Mouse (Mus musculus) heart, embryonic 15.5 days (tissue): ENCODE results near the gene Ahsa1. TPM values are rescaled to one million over a fixed set of nuclear protein-coding genes. Genes with fewer than 3 reads are reported as not detected.
"Not testable (repeated sequence)": the region's sequence is repeated elsewhere in the genome, so short reads cannot be mapped to it uniquely, and the experiment has no call there.

Source experiments
- ATAC-seq: fragments of 200-750 bp; cut with Nextera tagmentation; replicated peaks from 2 replicates; pipeline ENCODE4 v1.8.0; 2017; ENCODE audit warnings: low read depth, moderate TSS enrichment; ENCODE audit not compliant: insufficient number of reproducible peaks, insufficient read depth, low FRiP score
- H3K27ac ChIP-seq: fragments of 300-500 bp; sonication (generic); 2 replicates; pipeline ENCODE4 v1.5.1; 2015; ENCODE audit warnings: mild to moderate bottlenecking, inconsistent platforms
- H3K27me3 ChIP-seq: fragments of 300-500 bp; sonication (generic); 2 replicates; pipeline ENCODE4 v1.6.1; 2015; ENCODE audit warnings: inconsistent platforms
- H3K36me3 ChIP-seq: fragments of 300-500 bp; sonication (generic); 2 replicates; pipeline ENCODE4 v1.6.1; 2015; ENCODE audit warnings: mild to moderate bottlenecking, inconsistent platforms
- H3K4me1 ChIP-seq: fragments of 300-500 bp; sonication (generic); replicated peaks from 2 replicates; pipeline ENCODE4 v1.6.1; 2015; ENCODE audit warnings: inconsistent platforms
- H3K4me2 ChIP-seq: fragments of 300-500 bp; sonication (generic); 2 replicates; pipeline ENCODE4 v1.6.1; 2015; ENCODE audit warnings: inconsistent platforms, mild to moderate bottlenecking, moderate library complexity
- H3K4me3 ChIP-seq: fragments of 300-500 bp; sonication (generic); 2 replicates; pipeline ENCODE4 v1.5.1; 2015; ENCODE audit warnings: mild to moderate bottlenecking, inconsistent platforms
- H3K9ac ChIP-seq: fragments of 300-500 bp; sonication (generic); 2 replicates; pipeline ENCODE4 v1.6.1; 2015; ENCODE audit warnings: mild to moderate bottlenecking, inconsistent platforms
- H3K9me3 ChIP-seq: fragments of 300-500 bp; sonication (generic); replicated peaks from 2 replicates; pipeline ENCODE4 v1.6.1; 2016; ENCODE audit warnings: inconsistent platforms
- WGBS: fragments of 180-500 bp; shearing (Covaris S2); methylation state at CpG from one replicate; pipeline ENCODE4 v1.1.7; 2015; ENCODE audit warnings: mixed read lengths; 5-methylcytosine and 5-hydroxymethylcytosine counted together
- polyA plus RNA-seq: library from polyadenylated mRNA; unstranded; fragments of >200 nt; fragmentation: Nextera tagmentation; extraction: Ambion mirVana; gene quantifications from 2 replicates; pipeline ENCODE4 v1.2.1, GENCODE M21; 2015

Ahsa1 gene
- polyA plus RNA-seq, 1 experiment from 2014 or later = 175 TPM

GRCm38 (mm10) chr12:87256629-87257028, 9.7 kb upstream of the Ahsa1 start:
- H3K4me2 ChIP-seq = no peak overlapping the region
- H3K9ac ChIP-seq = no peak overlapping the region
- H3K4me3 ChIP-seq = no peak overlapping the region
- peaks cover 79% of the 10 kb centered on the region for H3K36me3 ChIP-seq
- 92% methylated on average over 5 of the region's 5 CpGs for WGBS
- no peak for ATAC-seq
- no peak overlapping the region for H3K27ac ChIP-seq
- no peaks in the 10 kb centered on the region for H3K27me3 ChIP-seq
- no peaks in the 10 kb centered on the region for H3K9me3 ChIP-seq
- H3K4me1 ChIP-seq = no peaks in the 10 kb centered on the region

DNA sequence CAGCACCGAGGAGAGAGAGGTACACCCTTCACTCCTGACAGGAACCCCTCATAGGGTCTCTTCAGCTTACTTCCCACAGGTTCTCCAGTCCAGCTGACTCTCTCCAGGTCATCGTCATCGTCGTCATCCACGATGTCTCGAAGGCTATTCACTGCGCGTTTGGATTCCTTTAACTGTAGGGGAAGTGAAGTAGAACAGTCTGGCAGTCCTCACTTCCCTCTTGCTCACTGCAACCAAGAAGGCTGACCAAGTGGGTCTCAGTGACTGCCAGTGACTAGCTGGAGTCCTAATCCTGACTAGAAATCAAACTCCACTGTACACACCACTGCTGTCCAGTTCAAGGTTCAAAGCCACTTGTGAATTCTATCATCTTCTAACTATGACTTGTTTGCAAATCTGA, 5.7 kb upstream of the Ahsa1 start:
- Histone ChIP-seq H3K4me3 (no peak overlapping the region), H3K9me3 (no peaks in the 10 kb centered on the region), H3K36me3 (peaks cover 61% of the 10 kb centered on the region), H3K27ac (no peak overlapping the region), H3K9ac (no peak overlapping the region), H3K27me3 (no peaks in the 10 kb centered on the region), H3K4me1 (0 out of 2 replicates have a peak, but pooled peaks cover 2% of the 10 kb centered on the region), H3K4me2 (no peak overlapping the region)
- 94% methylated on average over 8 of the region's 8 CpGs for WGBS
- ATAC-seq = no peak

DNA sequence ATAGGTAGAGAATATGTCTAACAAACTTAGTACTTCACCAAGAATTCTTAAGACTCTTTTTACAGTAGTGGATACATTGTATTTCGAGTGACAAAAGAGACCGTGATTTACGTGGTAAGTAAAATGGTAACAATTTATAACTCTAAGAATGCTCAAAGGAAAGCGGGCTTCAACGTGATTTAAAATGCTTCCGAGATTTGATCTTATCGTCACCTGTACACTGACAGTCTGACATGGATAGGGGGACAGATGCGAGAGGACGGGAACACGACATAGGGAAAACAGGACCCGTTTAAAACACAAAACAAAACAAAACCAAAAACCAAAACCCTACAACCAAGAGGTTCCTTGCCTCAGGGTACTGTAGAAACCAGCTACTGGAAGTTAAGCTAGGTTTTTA, 835 bp upstream of the Ahsa1 start:
- Histone ChIP-seq H3K9me3 (no peaks in the 10 kb centered on the region), H3K9ac (peak overlapping the region; percentile 75), H3K27ac (peak overlapping the region; percentile 95), H3K27me3 (no peaks in the 10 kb centered on the region), H3K4me2 (peak overlapping the region; percentile 76), H3K4me3 (peak overlapping the region; percentile 78), H3K4me1 (peaks cover 9% of the 10 kb centered on the region), H3K36me3 (peaks cover 42% of the 10 kb centered on the region)
- ATAC-seq = no peak
- WGBS = 13% methylated on average over 11 of the region's 11 CpGs

DNA sequence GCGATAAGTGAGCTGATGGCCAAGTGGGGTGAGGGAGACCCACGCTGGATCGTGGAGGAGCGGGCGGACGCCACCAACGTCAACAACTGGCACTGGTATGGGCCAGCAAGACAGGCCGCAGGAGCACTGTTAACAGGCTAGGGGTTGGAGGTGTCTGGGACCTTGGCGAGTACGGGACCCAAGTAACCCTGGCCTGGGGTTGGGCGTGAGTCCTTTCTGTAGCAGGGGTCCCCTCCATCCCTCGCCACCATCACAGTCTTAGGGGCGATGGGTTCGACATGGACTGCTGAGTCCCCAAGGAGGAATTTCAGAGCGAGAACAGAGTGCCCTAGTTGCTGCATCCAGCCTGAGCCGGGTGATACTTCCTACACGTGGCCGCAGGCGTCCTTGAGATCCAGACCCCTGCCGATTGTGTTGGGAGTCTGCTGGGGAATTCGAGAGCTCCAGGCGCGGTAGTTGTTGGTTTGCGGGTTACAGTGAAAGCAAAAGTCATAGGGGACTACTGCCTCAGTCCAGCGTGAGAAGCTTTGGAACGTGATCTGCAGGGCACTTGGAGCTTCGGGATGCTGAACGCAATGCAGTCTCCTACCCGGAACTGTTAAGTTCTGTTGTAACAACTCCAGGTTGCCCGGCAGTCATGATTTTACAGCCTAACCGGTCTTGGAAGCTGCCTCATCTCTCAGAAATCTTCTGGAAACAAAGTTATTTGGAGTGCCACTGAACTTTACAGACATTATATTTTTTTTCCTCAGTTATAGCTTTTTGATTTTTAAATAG, 736 bp downstream of the Ahsa1 start:
- H3K4me3 ChIP-seq = peak overlapping the region; percentile 78
- peaks cover 9% of the 10 kb centered on the region for H3K4me1 ChIP-seq
- H3K9me3 ChIP-seq = no peaks in the 10 kb centered on the region
- peak; percentile 58 for ATAC-seq
- peak overlapping the region; percentile 95 for H3K27ac ChIP-seq
- peak overlapping the region; percentile 74 for H3K4me2 ChIP-seq
- H3K36me3 ChIP-seq = peaks cover 45% of the 10 kb centered on the region
- no peaks in the 10 kb centered on the region for H3K27me3 ChIP-seq
- peak overlapping the region; percentile 89 for H3K9ac ChIP-seq
- WGBS = under 1% methylated on average over 31 of the region's 31 CpGs

GRCm38 (mm10) chr12:87267682-87268081, 1.4 kb downstream of the Ahsa1 start:
- 20% methylated on average over 4 of the region's 4 CpGs for WGBS
- H3K4me1 ChIP-seq = peaks cover 9% of the 10 kb centered on the region

DNA sequence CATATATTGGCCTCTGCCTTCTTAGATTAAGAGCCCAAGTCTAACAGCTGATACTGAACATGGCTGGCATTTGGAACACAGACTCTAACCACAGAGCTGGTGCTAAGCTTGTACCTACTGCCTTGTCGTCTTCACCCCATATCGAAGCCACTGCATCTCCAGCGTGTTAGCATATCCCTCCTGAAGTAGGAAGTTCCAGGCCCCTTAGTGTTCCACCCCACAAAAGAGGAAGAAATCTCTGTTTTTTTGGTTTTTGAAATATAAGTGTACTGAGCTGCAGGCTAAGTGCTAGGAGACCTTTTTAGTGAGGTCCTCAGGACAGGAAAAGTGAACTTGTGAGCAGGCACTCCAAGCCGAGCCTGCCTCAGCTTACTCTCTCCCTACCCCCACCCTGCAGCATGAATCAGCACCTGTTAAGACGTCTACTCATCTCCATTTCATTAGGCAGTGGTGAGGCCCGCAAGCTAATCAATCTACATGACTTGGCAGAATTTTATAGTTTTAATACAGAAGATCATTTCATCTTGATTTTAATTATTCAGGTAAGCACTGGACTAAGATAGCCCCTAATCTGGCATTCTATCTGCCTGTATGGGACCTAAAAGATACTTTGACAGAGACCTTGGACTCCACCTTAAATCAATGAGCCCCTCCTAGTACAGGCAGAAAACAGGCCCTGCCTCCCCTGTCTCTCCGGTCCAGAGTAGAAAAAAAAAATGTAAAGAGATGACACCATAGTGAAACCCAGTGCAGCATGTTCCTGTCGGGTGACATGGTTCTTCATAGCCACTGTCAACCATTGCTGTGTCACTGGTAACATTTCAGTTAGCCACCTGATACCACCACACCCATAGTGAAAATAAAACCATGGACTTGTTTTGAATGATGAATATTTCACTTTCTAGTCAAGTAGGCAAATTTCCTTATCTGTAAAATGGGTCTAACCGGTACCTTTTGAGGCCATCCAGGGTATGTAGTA, 8.9 kb downstream of the Ahsa1 start:
- H3K27ac ChIP-seq = no peak overlapping the region
- no peak overlapping the region for H3K9ac ChIP-seq
- no peak overlapping the region for H3K4me3 ChIP-seq
- no peaks in the 10 kb centered on the region for H3K27me3 ChIP-seq
- peaks cover 26% of the 10 kb centered on the region for H3K4me1 ChIP-seq
- ATAC-seq = no peak
- peaks cover 48% of the 10 kb centered on the region for H3K36me3 ChIP-seq
- WGBS = 83% methylated on average over 9 of the region's 9 CpGs
- H3K4me2 ChIP-seq = no peak overlapping the region
- H3K9me3 ChIP-seq = no peaks in the 10 kb centered on the region

More at GRCm38 (mm10) chr12:87267682-87268081, 1.4 kb downstream of the Ahsa1 start:
- peak overlapping the region; percentile 89; the same call in 1 of the 2 replicates for H3K9ac ChIP-seq
- no peaks in the 10 kb centered on the region for H3K9me3 ChIP-seq
- no peak overlapping the region for H3K27ac ChIP-seq
- ATAC-seq = no peak
- H3K4me3 ChIP-seq = peak overlapping the region; percentile 78
- no peaks in the 10 kb centered on the region for H3K27me3 ChIP-seq
- H3K36me3 ChIP-seq = peaks cover 47% of the 10 kb centered on the region
- H3K4me2 ChIP-seq = peak overlapping the region; percentile 74

DNA sequence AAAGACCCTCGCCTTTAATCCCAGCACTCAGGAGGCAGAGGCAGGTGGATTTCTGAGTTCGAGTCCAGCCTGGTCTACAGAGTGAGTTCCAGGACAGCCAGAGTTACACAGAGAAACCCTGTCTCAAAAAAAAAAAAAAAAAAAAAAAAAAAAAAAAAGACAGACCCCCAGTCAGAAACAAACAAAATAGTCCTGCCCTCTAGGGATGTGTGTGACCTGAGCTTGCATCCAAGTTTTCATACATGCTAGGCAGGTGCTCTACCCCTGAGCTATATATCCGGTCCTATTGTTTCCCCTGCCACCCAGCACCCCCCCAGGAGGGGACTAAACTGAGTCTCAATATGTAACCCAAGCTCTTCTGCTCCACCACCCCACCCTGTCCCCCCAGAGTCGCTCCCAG, 11.0 kb downstream of the Ahsa1 start:
- Histone ChIP-seq H3K4me1 (peaks cover 26% of the 10 kb centered on the region), H3K27ac (0 out of 2 replicates have a peak overlapping the region, but pooled peaks have one; percentile 78), H3K36me3 (peaks cover 28% of the 10 kb centered on the region)
- H3K9me3 ChIP-seq, H3K4me2 ChIP-seq, H3K27me3 ChIP-seq, H3K4me3 ChIP-seq, ATAC-seq, H3K9ac ChIP-seq: not testable (repeated sequence)
- WGBS = 86% methylated on average over 4 of the region's 4 CpGs

DNA sequence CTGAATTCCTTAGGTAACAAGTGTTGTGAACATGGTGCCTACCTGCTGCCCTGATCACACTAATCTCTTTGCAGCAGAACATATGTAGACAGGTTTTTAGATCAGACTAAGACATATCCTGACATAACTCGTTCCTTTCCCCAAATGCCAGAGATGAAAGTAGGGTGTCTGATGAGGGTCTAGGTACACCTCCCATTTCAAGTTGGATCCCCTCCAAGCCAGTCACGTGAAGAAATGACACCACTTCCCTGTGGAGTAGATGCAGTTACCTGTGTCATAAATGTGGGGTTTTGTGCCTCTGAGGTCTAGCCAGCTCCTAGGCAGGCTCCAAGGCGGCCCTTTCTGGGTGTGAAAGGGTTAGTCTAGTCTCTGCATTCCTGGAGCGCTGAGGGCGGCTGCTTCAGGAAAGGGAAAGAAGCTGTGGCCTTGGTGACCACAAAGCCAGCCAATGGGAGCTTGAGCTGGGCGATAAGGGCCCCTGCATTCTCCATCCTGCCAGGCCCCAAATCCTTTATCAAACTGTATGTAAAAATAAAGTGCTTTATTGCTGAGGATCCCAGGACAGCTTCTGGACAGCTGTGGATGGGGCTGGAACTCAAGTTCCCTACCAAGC, 11.9 kb downstream of the Ahsa1 start:
- H3K4me1 ChIP-seq = peaks cover 26% of the 10 kb centered on the region
- H3K9me3 ChIP-seq = no peaks in the 10 kb centered on the region
- peak overlapping the region; percentile 78 for H3K27ac ChIP-seq
- no peaks in the 10 kb centered on the region for H3K27me3 ChIP-seq
- peak overlapping the region; percentile 51 for H3K4me2 ChIP-seq
- WGBS = 8% methylated on average over 6 of the region's 6 CpGs
- ATAC-seq = peak; percentile 86
- H3K4me3 ChIP-seq = peak overlapping the region; percentile 32
- H3K9ac ChIP-seq = no peak overlapping the region
- peaks cover 19% of the 10 kb centered on the region for H3K36me3 ChIP-seq

- Histone ChIP-seq H3K27me3 (no peaks in the 10 kb centered on the region), H3K4me3 (no peak overlapping the region), H3K4me2 (no peak overlapping the region), H3K27ac (peak overlapping the region; percentile 78), H3K9ac (no peak overlapping the region), H3K4me1 (peaks cover 26% of the 10 kb centered on the region), H3K9me3 (no peaks in the 10 kb centered on the region), H3K36me3 (peaks cover 10% of the 10 kb centered on the region)
- ATAC-seq = no peak
- WGBS = 37% methylated on average over 3 of the region's 3 CpGs
Observed at GRCm38 (mm10) chr12:87279350-87279749, 13.1 kb downstream of the Ahsa1 start.

DNA sequence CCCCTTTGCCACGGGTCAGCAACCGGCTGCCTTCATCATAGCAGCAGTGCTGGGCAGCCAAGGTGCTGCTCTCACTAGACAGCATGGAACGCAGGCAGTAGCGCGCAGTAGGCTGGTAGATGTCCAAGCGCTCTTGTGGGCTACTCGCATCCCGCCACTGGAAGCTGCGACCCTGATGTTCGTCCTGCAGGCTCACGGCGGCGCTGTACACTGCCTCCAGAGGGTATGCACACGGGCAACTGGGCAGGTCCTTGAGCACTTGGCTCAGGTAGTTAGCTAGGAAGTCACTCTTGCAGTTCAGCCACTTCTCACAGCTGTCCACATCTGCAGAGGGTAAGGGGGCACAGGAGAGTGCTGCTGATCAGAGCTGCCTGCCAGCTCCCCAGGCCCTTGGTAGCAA, 13.6 kb downstream of the Ahsa1 start:
- ATAC-seq = no peak
- Histone ChIP-seq H3K4me1 (peaks cover 26% of the 10 kb centered on the region), H3K27me3 (no peaks in the 10 kb centered on the region), H3K4me2 (no peak overlapping the region), H3K9me3 (no peaks in the 10 kb centered on the region), H3K27ac (no peak overlapping the region), H3K9ac (no peak overlapping the region), H3K36me3 (peaks cover 9% of the 10 kb centered on the region), H3K4me3 (no peak overlapping the region)
- WGBS = 53% methylated on average over 14 of the region's 14 CpGs

GRCm38 (mm10) chr12:87281766-87282165, 15.5 kb downstream of the Ahsa1 start:
- Histone ChIP-seq H3K9me3 (no peaks in the 10 kb centered on the region), H3K9ac (no peak overlapping the region), H3K4me1 (peaks cover 26% of the 10 kb centered on the region), H3K36me3 (no peaks in the 10 kb centered on the region), H3K4me2 (no peak overlapping the region), H3K27me3 (no peaks in the 10 kb centered on the region), H3K27ac (no peak overlapping the region), H3K4me3 (no peak overlapping the region)
- WGBS = 66% methylated on average over 1 of the region's 1 CpGs
- no peak for ATAC-seq
